9 mouse cellular contexts compared by ENCODE assay signal in the genomic region with DNA sequence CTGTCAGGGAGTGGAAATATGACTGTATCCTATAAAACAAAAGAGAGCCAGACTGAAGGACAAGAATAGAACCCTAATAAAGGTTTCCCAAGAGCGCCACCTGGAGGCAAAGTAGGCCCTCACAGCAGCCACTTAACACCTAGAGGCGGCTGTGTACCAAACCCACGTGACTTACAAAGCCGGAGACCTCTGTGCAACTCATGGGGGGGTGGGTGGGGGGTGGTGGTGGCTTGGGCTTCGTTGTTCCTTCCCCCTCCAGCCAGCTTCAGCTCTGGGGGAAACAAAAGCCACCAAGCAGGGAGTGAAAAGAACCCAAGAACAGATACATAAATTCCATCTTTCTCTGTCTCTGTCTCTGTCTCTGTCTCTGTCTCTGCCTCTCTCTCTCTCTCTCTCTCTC. TPM values are rescaled to one million over a fixed set of nuclear protein-coding genes. Genes with fewer than 3 reads are reported as not detected.
DNase-seq lines count a peak whose midpoint lies in the region; ATAC-seq and TF ChIP-seq lines count a peak whose summit lies in the region.
"Had no signal": no experiment of that assay in that cellular context is flagged by ENCODE, and none has a peak within 500 bp of the region (broad histone marks: within the 10 kb centered on the region; RNA-seq: fewer than 3 reads in every experiment).

No protein-coding gene starts in this region.

- no peak overlapping the region for H3K4me3 ChIP-seq in neural tube, embryonic 15.5 days (replicated peaks)
- H3K4me3 ChIP-seq in cerebellum, adult 2 months (replicated peaks; ENCODE audit: insufficient read depth, low read depth, low read length) = no peak overlapping the region
- H3K4me3 ChIP-seq in limb, embryonic 11.5 days (ENCODE audit: low read depth, low read length) = no peak overlapping the region
- no peak overlapping the region for H3K4me3 ChIP-seq in myocyte

- ATAC-seq in neural tube, embryonic 15.5 days (ENCODE audit: low FRiP score) = no peak
- ATAC-seq in inflammation-experienced regulatory T-cells, adult 6 months = peak; percentile 61
- no peak for ATAC-seq in limb, embryonic 11.5 days (ENCODE audit: insufficient number of reproducible peaks, low FRiP score, low TSS enrichment, low read depth)

- H3K27ac ChIP-seq in neural tube, embryonic 15.5 days (replicated peaks) = no peak overlapping the region
- no peak overlapping the region for H3K27ac ChIP-seq in cerebellum, adult 2 months (ENCODE audit: insufficient read depth, low read length)
- no peak overlapping the region for H3K27ac ChIP-seq in limb, embryonic 11.5 days (replicated peaks; ENCODE audit: low read depth, low read length)

- H3K9me3 ChIP-seq in neural tube, embryonic 15.5 days (replicated peaks) = no peaks in the 10 kb centered on the region
- no peaks in the 10 kb centered on the region for H3K9me3 ChIP-seq in limb, embryonic 11.5 days (ENCODE audit: control insufficient read depth, low read length)

- no peaks in the 10 kb centered on the region for H3K27me3 ChIP-seq in neural tube, embryonic 15.5 days (replicated peaks)
- no peaks in the 10 kb centered on the region for H3K27me3 ChIP-seq in cerebellum, adult 2 months (ENCODE audit: control insufficient read depth, insufficient read depth, low read length)
- no peaks in the 10 kb centered on the region for H3K27me3 ChIP-seq in limb, embryonic 11.5 days (ENCODE audit: control insufficient read depth, insufficient read depth, low read length)
- H3K27me3 ChIP-seq in myocyte (ENCODE audit: control insufficient read depth, insufficient read depth, insufficient read length) = no peaks in the 10 kb centered on the region

- no peak overlapping the region for H3K9ac ChIP-seq in neural tube, embryonic 15.5 days (replicated peaks)
- no peak overlapping the region for H3K9ac ChIP-seq in limb, embryonic 11.5 days (ENCODE audit: low read length)

- H3ac ChIP-seq in myocyte (ENCODE audit: control insufficient read depth, insufficient read length) = no peak overlapping the region

- no peaks in the 10 kb centered on the region for H3K79me2 ChIP-seq in myocyte (ENCODE audit: control insufficient read depth, insufficient read depth)

- 0% methylated on average over 5 of the region's 5 CpGs for WGBS in neural tube, embryonic 15.5 days
- WGBS in cerebellum, adult 2 months = 1% methylated on average over 5 of the region's 5 CpGs
- 5% methylated on average over 5 of the region's 5 CpGs for WGBS in limb, embryonic 11.5 days

- TF ChIP-seq POLR2A in cerebellum, adult 2 months (IDR thresholded peaks at IDR 0.05; ENCODE audit: borderline replicate concordance, insufficient read depth, low read length) = no peak
- no peak for TF ChIP-seq POLR2A in myocyte (IDR thresholded peaks at IDR 0.05; ENCODE audit: insufficient read length, low read depth)

- no peaks in the 10 kb centered on the region for H3K4me1 ChIP-seq in neural tube, embryonic 15.5 days
- H3K4me1 ChIP-seq in cerebellum, adult 2 months (ENCODE audit: control insufficient read depth, insufficient read depth, low read length) = no peaks in the 10 kb centered on the region
- H3K4me1 ChIP-seq in limb, embryonic 11.5 days (ENCODE audit: control insufficient read depth, insufficient read depth, low read length) = no peaks in the 10 kb centered on the region

- DNase-seq in neural tube, embryonic 10.5 days (ENCODE audit: extremely low spot score, low spot score) = peak; percentile 71
- DNase-seq in cerebellum, adult 2 months = peak; percentile 60
- DNase-seq in gastrocnemius, adult 18-20 months (ENCODE audit: low spot score) = peak; percentile 92
- peak; percentile 78 for DNase-seq in limb, embryonic 11.5 days (ENCODE audit: low spot score)
- DNase-seq in thymus, adult 18-20 months = peak; percentile 46 to 66

- H3K4me2 ChIP-seq in neural tube, embryonic 15.5 days = no peak overlapping the region
- H3K4me2 ChIP-seq in limb, embryonic 11.5 days (ENCODE audit: low read depth, severe bottlenecking) = no peak overlapping the region
- H3K4me2 ChIP-seq in myocyte (ENCODE audit: low read depth) = no peak overlapping the region

- TF ChIP-seq CTCF in cerebellum, adult 2 months (IDR thresholded peaks at IDR 0.05; ENCODE audit: borderline replicate concordance, insufficient read depth, low read depth, low read length) = peak; percentile 34; the same call in 1 of the 2 replicates

- H3K36me3 ChIP-seq in neural tube, embryonic 15.5 days = no peaks in the 10 kb centered on the region
- H3K36me3 ChIP-seq in limb, embryonic 11.5 days (ENCODE audit: control insufficient read depth, insufficient read depth, low read length) = no peaks in the 10 kb centered on the region
- H3K36me3 ChIP-seq in myocyte (ENCODE audit: control insufficient read depth, insufficient read depth) = no peaks in the 10 kb centered on the region

TF ChIP-seq in myocyte, 11 proteins besides CTCF, POLR2A, EP300 and RAD21:
- TF ChIP-seq USF1 (IDR thresholded peaks at IDR 0.05; ENCODE audit: low read depth) (peak; percentile 32), E2F4 (IDR thresholded peaks at IDR 0.05; ENCODE audit: insufficient read depth) (no peak)
TF ChIP-seq in myocyte: peak in this region for 1.

RNA-seq across cellular contexts. Expression of a gene that starts 6.6 kb away (rescaled TPM):
- 1.2 TPM in 1 of 2 replicates, not detected in the other for polyA plus RNA-seq in neural tube, embryonic 15.5 days (2015; fragmentation: Nextera tagmentation; extraction: Ambion mirVana)
- 0.14 and 0.15 TPM in 2 replicates for polyA plus RNA-seq in cerebellum, adult 2 months (2012; rRNA removed)
- 1 to 10 TPM; 2.1 to 2.3 TPM for total RNA-seq in gastrocnemius, adult 18-20 months (2021)
- polyA plus RNA-seq in inflammation-experienced regulatory T-cells, adult 6 months (2017; shearing (Covaris generic)) = not detected
- not detected in 2 replicates for polyA plus RNA-seq in limb, embryonic 11.5 days (2014; fragmentation: Nextera tagmentation; extraction: Ambion mirVana)
- polyA plus RNA-seq in myocyte (2012; fragmentation: generic; extraction: Trizol) = not detected
- polyA plus RNA-seq: erythroblast, embryonic 14.5 days had no signal

RNA-seq across cellular contexts. Expression of a gene that starts 12.5 kb away (rescaled TPM):
- polyA plus RNA-seq in neural tube, embryonic 15.5 days (2015; fragmentation: Nextera tagmentation; extraction: Ambion mirVana) = 63.1 and 82.7 TPM in 2 replicates
- 52.5 and 61.3 TPM in 2 replicates for polyA plus RNA-seq in cerebellum, adult 2 months (2012; rRNA removed)
- 10 to 100 TPM; 54.7 to 63.3 TPM for total RNA-seq in gastrocnemius, adult 18-20 months (2021)
- 10 to 100 TPM; 46.1 to 71.2 (median 64.1) TPM for polyA plus RNA-seq in inflammation-experienced regulatory T-cells, adult 6 months (2017; shearing (Covaris generic))
- 175 and 192 TPM in 2 replicates for polyA plus RNA-seq in limb, embryonic 11.5 days (2014; fragmentation: Nextera tagmentation; extraction: Ambion mirVana)
- 138 TPM for polyA plus RNA-seq in myocyte (2012; fragmentation: generic; extraction: Trizol)

RNA-seq across cellular contexts. Expression of a gene that starts 17.2 kb away (rescaled TPM):
- 10.2 and 16.1 TPM in 2 replicates for polyA plus RNA-seq in neural tube, embryonic 15.5 days (2015; fragmentation: Nextera tagmentation; extraction: Ambion mirVana)
- polyA plus RNA-seq in cerebellum, adult 2 months (2012; rRNA removed) = 1.5 and 1.6 TPM in 2 replicates
- total RNA-seq in gastrocnemius, adult 18-20 months (2021) = 100 to 1,000 TPM; 311 to 327 TPM
- not detected for polyA plus RNA-seq in inflammation-experienced regulatory T-cells, adult 6 months (2017; shearing (Covaris generic))
- polyA plus RNA-seq in limb, embryonic 11.5 days (2014; fragmentation: Nextera tagmentation; extraction: Ambion mirVana) = 12.2 and 13.2 TPM in 2 replicates
- 2.0 TPM for polyA plus RNA-seq in myocyte (2012; fragmentation: generic; extraction: Trizol)
- polyA plus RNA-seq: erythroblast, embryonic 14.5 days had no signal
